Mouse (Mus musculus) liver, postnatal 0 days (tissue): ENCODE measurements around the gene Tbx2. TPM values are rescaled to one million over a fixed set of nuclear protein-coding genes. Genes with fewer than 3 reads are reported as not detected.

Experiments
- ATAC-seq: fragments of 200-750 bp; cut with Nextera tagmentation; 2 replicates; pipeline ENCODE4 v1.8.0; 2017; ENCODE audit warnings: mild to moderate bottlenecking, moderate library complexity
- DNase-seq: peaks from one replicate; pipeline ENCODE4 v3.0.0-alpha.2; 2016
- H3K27ac ChIP-seq: fragments of 300-500 bp; sonication (generic); 2 replicates; pipeline ENCODE4 v1.5.1; 2014; ENCODE audit warnings: antibody characterized with exemption, moderate library complexity, mild to moderate bottlenecking, low read depth
- H3K27me3 ChIP-seq: fragments of 300-500 bp; sonication (generic); 2 replicates; pipeline ENCODE4 v1.6.1; 2014; ENCODE audit warnings: low read length, control low read depth, mixed read lengths; ENCODE audit not compliant: insufficient read depth
- H3K36me3 ChIP-seq: fragments of 300-500 bp; sonication (generic); replicated peaks from 2 replicates; pipeline ENCODE4 v1.6.1; 2014; ENCODE audit warnings: mild to moderate bottlenecking, control low read depth, low read length, moderate library complexity, mixed read lengths; ENCODE audit not compliant: insufficient read depth
- H3K4me1 ChIP-seq: fragments of 300-500 bp; sonication (generic); 2 replicates; pipeline ENCODE4 v1.6.1; 2014; ENCODE audit warnings: antibody characterized with exemption, mild to moderate bottlenecking, control low read depth; ENCODE audit not compliant: insufficient read depth
- H3K4me2 ChIP-seq: fragments of 300-500 bp; sonication (generic); 2 replicates; pipeline ENCODE4 v1.6.1; 2014; ENCODE audit warnings: low read depth, mild to moderate bottlenecking, low read length, moderate library complexity, mixed read lengths
- H3K4me3 ChIP-seq: fragments of 300-500 bp; sonication (generic); 2 replicates; pipeline ENCODE4 v1.5.1; 2014; ENCODE audit warnings: low read depth, low read length
- H3K9ac ChIP-seq: fragments of 300-500 bp; sonication (generic); replicated peaks from 2 replicates; pipeline ENCODE4 v1.6.1; 2014; ENCODE audit warnings: mild to moderate bottlenecking, moderate library complexity
- H3K9me3 ChIP-seq: fragments of 300-500 bp; sonication (generic); 2 replicates; pipeline ENCODE4 v1.6.1; 2016; ENCODE audit warnings: mild to moderate bottlenecking, control low read depth, low read length, mixed read lengths
- CTCF ChIP-seq: sonication (generic); IDR thresholded peaks from 2 replicates; pipeline ENCODE4 v1.5.1; 2016; ENCODE audit warnings: antibody characterized with exemption, low read depth
- EP300 ChIP-seq: IDR thresholded peaks from 2 replicates; pipeline ENCODE4 v1.6.1; 2016; ENCODE audit warnings: antibody characterized with exemption, low read depth, mild to moderate bottlenecking
- WGBS: fragments of 180-500 bp; shearing (Covaris S2); extraction: QIAGEN DNeasy Blood & Tissue Kit; methylation state at CpG from one replicate; pipeline ENCODE4 v1.1.7; 2014; ENCODE audit not compliant: insufficient replicate concordance; 5-methylcytosine and 5-hydroxymethylcytosine counted together
- polyA plus RNA-seq: library from polyadenylated mRNA; unstranded; fragments of >200 nt; fragmentation: Nextera tagmentation; extraction: Ambion mirVana; gene quantifications from 2 replicates; pipeline ENCODE4 v1.2.1, GENCODE M21; 2015

Tbx2 gene
- polyA plus RNA-seq, 1 experiment from 2014 or later: 0.66 TPM

GRCm38 (mm10) chr11:85828691-85829519 lies 3.4 kb upstream of the Tbx2 start:
- DNase-seq (no peak), ATAC-seq (no peak)
- no peak overlapping the region for H3K4me2 ChIP-seq
- H3K27me3 ChIP-seq: peaks cover 80% of the 10 kb centered on the region
- peaks cover 15% of the 10 kb centered on the region for H3K4me1 ChIP-seq
- no peaks in the 10 kb centered on the region for H3K9me3 ChIP-seq
- WGBS: 13% methylated on average over 38 of the region's 38 CpGs
- no peak overlapping the region for H3K27ac ChIP-seq
- H3K4me3 ChIP-seq: no peak overlapping the region
- TF ChIP-seq EP300: no peak
- TF ChIP-seq CTCF: no peak
- H3K36me3 ChIP-seq: no peaks in the 10 kb centered on the region
- no peak overlapping the region for H3K9ac ChIP-seq

- peaks cover 15% of the 10 kb centered on the region for H3K4me1 ChIP-seq
- peak; percentile 18 for DNase-seq
Observed at GRCm38 (mm10) chr11:85829520-85830440, 2.6 kb upstream of the Tbx2 start.

GRCm38 (mm10) chr11:85830901-85831341 lies 1.4 kb upstream of the Tbx2 start:
- ATAC-seq (no peak), DNase-seq (peak; percentile 47)
- Histone ChIP-seq H3K4me3 (no peak overlapping the region), H3K4me2 (0 out of 2 replicates have a peak overlapping the region, but pooled peaks have one; percentile 9), H3K36me3 (no peaks in the 10 kb centered on the region), H3K4me1 (peaks cover 15% of the 10 kb centered on the region), H3K9me3 (no peaks in the 10 kb centered on the region), H3K9ac (no peak overlapping the region), H3K27me3 (peaks cover 92% of the 10 kb centered on the region), H3K27ac (0 out of 2 replicates have a peak overlapping the region, but pooled peaks have one; percentile 13)
- TF ChIP-seq CTCF: peak; percentile 53
- TF ChIP-seq EP300: no peak
- 8% methylated on average over 17 of the region's 17 CpGs for WGBS

More at GRCm38 (mm10) chr11:85829520-85830440, 2.6 kb upstream of the Tbx2 start:
- Histone ChIP-seq H3K4me3 (peak overlapping the region; percentile 11; the same call in 1 of the 2 replicates), H3K27me3 (peaks cover 89% of the 10 kb centered on the region), H3K36me3 (no peaks in the 10 kb centered on the region), H3K9ac (no peak overlapping the region), H3K9me3 (no peaks in the 10 kb centered on the region), H3K4me2 (peak overlapping the region; percentile 55), H3K27ac (no peak overlapping the region)
- TF ChIP-seq EP300: no peak
- no peak for TF ChIP-seq CTCF
- no peak for ATAC-seq
- 4% methylated on average over 59 of the region's 61 CpGs for WGBS

GRCm38 (mm10) chr11:85831656-85832230 lies 608 bp upstream of the Tbx2 start:
- peaks cover 15% of the 10 kb centered on the region for H3K4me1 ChIP-seq

GRCm38 (mm10) chr11:85833081-85833521 lies 750 bp downstream of the Tbx2 start:
- H3K4me1 ChIP-seq: peaks cover 15% of the 10 kb centered on the region
- peak overlapping the region; percentile 52 for H3K4me3 ChIP-seq
- H3K9me3 ChIP-seq: no peaks in the 10 kb centered on the region
- no peak for DNase-seq
- WGBS: 0% methylated on average over 49 of the region's 54 CpGs
- no peak for TF ChIP-seq CTCF
- no peak for TF ChIP-seq EP300
- H3K27me3 ChIP-seq: peaks cover 93% of the 10 kb centered on the region
- H3K36me3 ChIP-seq: no peaks in the 10 kb centered on the region
- H3K9ac ChIP-seq: peak overlapping the region; percentile 57
- peak overlapping the region; percentile 75 for H3K27ac ChIP-seq
- 0 out of 2 replicates have a peak, but pooled peaks have one; percentile 3 for ATAC-seq
- peak overlapping the region; percentile 62 for H3K4me2 ChIP-seq

More at GRCm38 (mm10) chr11:85831656-85832230, 608 bp upstream of the Tbx2 start:
- Histone ChIP-seq H3K9me3 (no peaks in the 10 kb centered on the region), H3K27me3 (peaks cover 92% of the 10 kb centered on the region), H3K9ac (peak overlapping the region; percentile 50), H3K4me2 (peak overlapping the region; percentile 62), H3K4me3 (peak overlapping the region; percentile 52), H3K36me3 (no peaks in the 10 kb centered on the region), H3K27ac (peak overlapping the region; percentile 76)
- ATAC-seq (no peak), DNase-seq (no peak)
- TF ChIP-seq EP300 (no peak), CTCF (no peak)
- 3% methylated on average over 32 of the region's 33 CpGs for WGBS
